Mouse (Mus musculus) mesoderm, embryonic 11.5 days (tissue): ENCODE data around the gene Emp2.
A peak's percentile ranks its signal among the peaks of the same experiment; 100 is the strongest.
"Not testable (repeated sequence)": the region's sequence is repeated elsewhere in the genome, so short reads cannot be mapped to it uniquely, and the experiment has no call there.

ENCODE experiments used
- DNase-seq: peaks from one replicate; pipeline ENCODE4 v3.0.0-alpha.2; 2012; ENCODE audit warnings: low read depth, low spot score

Emp2 gene

GRCm38 (mm10) chr16:10317197-10317544 is 3.4 kb upstream of the Emp2 start:
- no peak for DNase-seq

GRCm38 (mm10) chr16:10316493-10317196 is 2.9 kb upstream of the Emp2 start:
- DNase-seq: no peak

GRCm38 (mm10) chr16:10313226-10313625 is 542 bp downstream of the Emp2 start:
- DNase-seq: no peak

- DNase-seq: no peak
Measured at GRCm38 (mm10) chr16:10311989-10312388, 1.8 kb downstream of the Emp2 start.

- DNase-seq: no peak
Measured at GRCm38 (mm10) chr16:10311086-10311485, 2.7 kb downstream of the Emp2 start.

GRCm38 (mm10) chr16:10310507-10310906 is 3.3 kb downstream of the Emp2 start:
- no peak for DNase-seq

GRCm38 (mm10) chr16:10307351-10307750 is 6.4 kb downstream of the Emp2 start:
- DNase-seq: no peak

GRCm38 (mm10) chr16:10306101-10306500 is 7.7 kb downstream of the Emp2 start:
- DNase-seq: no peak

- DNase-seq: no peak
Measured at GRCm38 (mm10) chr16:10301337-10301736, 12.4 kb downstream of the Emp2 start.

- no peak for DNase-seq
Measured at GRCm38 (mm10) chr16:10300231-10301186, 13.3 kb downstream of the Emp2 start.

GRCm38 (mm10) chr16:10299637-10300036 is 14.1 kb downstream of the Emp2 start:
- no peak for DNase-seq

GRCm38 (mm10) chr16:10297696-10298644 is 15.8 kb downstream of the Emp2 start:
- DNase-seq: no peak

- no peak for DNase-seq
Measured at GRCm38 (mm10) chr16:10288115-10288514, 25.7 kb downstream of the Emp2 start.

- DNase-seq: no peak
Measured at GRCm38 (mm10) chr16:10286513-10287268, 27.1 kb downstream of the Emp2 start.

GRCm38 (mm10) chr16:10281890-10282289 is 31.9 kb downstream of the Emp2 start:
- DNase-seq: no peak

- peak; percentile 86 for DNase-seq
Measured at GRCm38 (mm10) chr16:10280286-10280951, 33.3 kb downstream of the Emp2 start.

GRCm38 (mm10) chr16:10276778-10277177 is 37.0 kb downstream of the Emp2 start:
- not testable (repeated sequence) for DNase-seq

GRCm38 (mm10) chr16:10274465-10274864 is 39.3 kb downstream of the Emp2 start:
- no peak for DNase-seq

GRCm38 (mm10) chr16:10272256-10272655 is 41.5 kb downstream of the Emp2 start:
- peak; percentile 58 for DNase-seq

- peak; percentile 16 for DNase-seq
Measured at GRCm38 (mm10) chr16:10253993-10254392, 59.8 kb downstream of the Emp2 start.
